Comparison of ENCODE assay signal across 21 mouse cellular contexts in genomic region chr3:52011032-52011710, GRCm38 (mm10).
DNase-seq lines count a peak whose midpoint lies in the region; ATAC-seq lines count a peak whose summit lies in the region.
"Had no signal": no experiment of that assay in that cellular context is flagged by ENCODE, and none has a peak within 500 bp of the region (broad histone marks: within the 10 kb centered on the region; RNA-seq: fewer than 3 reads in every experiment).

No protein-coding gene starts in this region.

- no peak overlapping the region for H3K9ac ChIP-seq in liver, embryonic 16.5 days (ENCODE audit: low read depth, low read length)
- H3K9ac ChIP-seq in liver, embryonic 12.5 days = no peak overlapping the region
- H3K9ac ChIP-seq in neural tube, embryonic 13.5 days = peak overlapping the region; percentile 17; the same call in 1 of the 2 replicates
- H3K9ac ChIP-seq: embryonic facial prominence, embryonic 15.5 days; liver, embryonic 14.5 days; stomach, embryonic 15.5 days had no signal

- no peak overlapping the region for H3K4me3 ChIP-seq in liver, embryonic 16.5 days (ENCODE audit: low read depth, low read length)
- H3K4me3 ChIP-seq in liver, embryonic 12.5 days = no peak overlapping the region
- no peak overlapping the region for H3K4me3 ChIP-seq in neural tube, embryonic 13.5 days
- H3K4me3 ChIP-seq: embryonic facial prominence, embryonic 15.5 days; heart, embryonic 10.5 days; stomach, embryonic 15.5 days had no signal

- intact Hi-C loops in left cerebral cortex, postnatal 36 days (cut with DNase I) = no loop called here

- peak; percentile 45 for DNase-seq in heart, adult 11 months
- DNase-seq in heart, adult 18-20 months = no peak
- DNase-seq in neural tube, embryonic 10.5 days (ENCODE audit: extremely low spot score, low spot score) = no peak
- DNase-seq in left cerebral cortex, postnatal 36 days (ENCODE audit: low spot score in 2 of 2) = no peak
- DNase-seq: adrenal gland, postnatal 25 days; cerebellum, adult 8-10 months; cerebellum, postnatal 36 days; gastrocnemius, postnatal 25 days; kidney, adult 11 months; kidney, postnatal 14 days; lung, postnatal 4 days; thymus, adult 2 months had no signal

- WGBS in liver, embryonic 16.5 days (ENCODE audit: insufficient replicate concordance) = 59% methylated on average over 9 of the region's 9 CpGs
- 70% methylated on average over 9 of the region's 9 CpGs for WGBS in liver, embryonic 12.5 days (ENCODE audit: insufficient replicate concordance)
- 61% methylated on average over 9 of the region's 9 CpGs for WGBS in neural tube, embryonic 13.5 days

- peak; percentile 65 for ATAC-seq in liver, embryonic 16.5 days (ENCODE audit: low read depth)
- ATAC-seq in liver, embryonic 12.5 days = no peak
- ATAC-seq in neural tube, embryonic 13.5 days (ENCODE audit: low read depth) = no peak
- ATAC-seq: CD4-positive, CD25-positive, alpha-beta regulatory T cell, adult 4 months; midbrain, embryonic 16.5 days had no signal

- H3K27me3 ChIP-seq in liver, embryonic 16.5 days (ENCODE audit: control insufficient read depth, insufficient read depth, low read depth, low read length) = no peaks in the 10 kb centered on the region
- peaks cover 15% of the 10 kb centered on the region; the same call in 1 of the 2 replicates for H3K27me3 ChIP-seq in liver, embryonic 12.5 days (replicated peaks)
- no peaks in the 10 kb centered on the region for H3K27me3 ChIP-seq in neural tube, embryonic 13.5 days
- H3K27me3 ChIP-seq: embryonic facial prominence, embryonic 15.5 days; stomach, embryonic 15.5 days had no signal

- H3K27ac ChIP-seq in liver, embryonic 16.5 days (ENCODE audit: low read length) = no peak overlapping the region
- H3K27ac ChIP-seq in liver, embryonic 12.5 days = no peak overlapping the region
- peak overlapping the region; percentile 29; the same call in 1 of the 2 replicates for H3K27ac ChIP-seq in neural tube, embryonic 13.5 days (replicated peaks)
- H3K27ac ChIP-seq: embryonic facial prominence, embryonic 15.5 days; heart, embryonic 10.5 days; liver, embryonic 14.5 days; stomach, embryonic 15.5 days had no signal

- no peak overlapping the region for H3K4me2 ChIP-seq in liver, embryonic 16.5 days (ENCODE audit: low read depth, low read length)
- H3K4me2 ChIP-seq in liver, embryonic 12.5 days = no peak overlapping the region
- H3K4me2 ChIP-seq in neural tube, embryonic 13.5 days = no peak overlapping the region
- H3K4me2 ChIP-seq: embryonic facial prominence, embryonic 15.5 days; stomach, embryonic 15.5 days had no signal

- peaks cover 4% of the 10 kb centered on the region; the same call in 1 of the 2 replicates for H3K4me1 ChIP-seq in liver, embryonic 16.5 days (ENCODE audit: control insufficient read depth, low read depth, low read length)
- H3K4me1 ChIP-seq in liver, embryonic 12.5 days = peaks cover 21% of the 10 kb centered on the region
- peaks cover 54% of the 10 kb centered on the region for H3K4me1 ChIP-seq in neural tube, embryonic 13.5 days (replicated peaks)

- H3K36me3 ChIP-seq in liver, embryonic 16.5 days (ENCODE audit: control insufficient read depth, insufficient read depth) = no peaks in the 10 kb centered on the region
- H3K36me3 ChIP-seq in liver, embryonic 12.5 days = no peaks in the 10 kb centered on the region
- no peaks in the 10 kb centered on the region for H3K36me3 ChIP-seq in neural tube, embryonic 13.5 days
- H3K36me3 ChIP-seq: embryonic facial prominence, embryonic 15.5 days; heart, embryonic 10.5 days; stomach, embryonic 15.5 days had no signal

- no peaks in the 10 kb centered on the region for H3K9me3 ChIP-seq in liver, embryonic 16.5 days (replicated peaks; ENCODE audit: control insufficient read depth, low read length)
- no peaks in the 10 kb centered on the region for H3K9me3 ChIP-seq in liver, embryonic 12.5 days (replicated peaks)
- no peaks in the 10 kb centered on the region for H3K9me3 ChIP-seq in neural tube, embryonic 13.5 days
- H3K9me3 ChIP-seq: embryonic facial prominence, embryonic 15.5 days; heart, embryonic 10.5 days; stomach, embryonic 15.5 days had no signal
